Mouse (Mus musculus): Measurements from ENCODE around the gene Atp6v0e. TPM values are rescaled to one million over a fixed set of nuclear protein-coding genes. Genes with fewer than 3 reads are reported as not detected.

The Atp6v0e gene
- polyA plus RNA-seq, 1 experiment: 112 TPM

- 66% methylated on average over 3 of the region's 3 CpGs for WGBS
- Histone ChIP-seq H3K4me3 (replicated peaks; ENCODE audit: control insufficient read depth, low read depth, low read length) (no peak overlapping the region), H3K4me1 (ENCODE audit: control insufficient read depth, insufficient read depth, low read length) (peaks cover 1% of the 10 kb centered on the region; the same call in 1 of the 2 replicates), H3K27ac (ENCODE audit: control insufficient read depth, insufficient read depth, low read depth, low read length, poor library complexity) (no peak overlapping the region)
- no peak for TF ChIP-seq POLR2A (IDR thresholded peaks at IDR 0.05; ENCODE audit: borderline replicate concordance, control insufficient read depth, low read depth, low read length)
- TF ChIP-seq CTCF (IDR thresholded peaks at IDR 0.05; ENCODE audit: control insufficient read depth, insufficient read depth, low read length): no peak
Measured at GRCm38 (mm10) chr17:26659573-26659915, 3.5 kb upstream of the Atp6v0e start.

GRCm38 (mm10) chr17:26660192-26660912 is 2.7 kb upstream of the Atp6v0e start:
- TF ChIP-seq POLR2A (IDR thresholded peaks at IDR 0.05; ENCODE audit: borderline replicate concordance, control insufficient read depth, low read depth, low read length): no peak
- peak; percentile 87 for TF ChIP-seq CTCF (IDR thresholded peaks at IDR 0.05; ENCODE audit: control insufficient read depth, insufficient read depth, low read length)
- WGBS: 28% methylated on average over 21 of the region's 21 CpGs

GRCm38 (mm10) chr17:26662204-26662603 is 827 bp upstream of the Atp6v0e start:
- no peak overlapping the region for H3K27ac ChIP-seq (ENCODE audit: control insufficient read depth, insufficient read depth, low read depth, low read length, poor library complexity)
- TF ChIP-seq POLR2A (IDR thresholded peaks at IDR 0.05; ENCODE audit: borderline replicate concordance, control insufficient read depth, low read depth, low read length): no peak
- no peak for TF ChIP-seq CTCF (IDR thresholded peaks at IDR 0.05; ENCODE audit: control insufficient read depth, insufficient read depth, low read length)
- H3K4me3 ChIP-seq (replicated peaks; ENCODE audit: control insufficient read depth, low read depth, low read length): no peak overlapping the region
- peaks cover 1% of the 10 kb centered on the region; the same call in 1 of the 2 replicates for H3K4me1 ChIP-seq (ENCODE audit: control insufficient read depth, insufficient read depth, low read length)
- WGBS: 71% methylated on average over 5 of the region's 5 CpGs

More at GRCm38 (mm10) chr17:26660192-26660912, 2.7 kb upstream of the Atp6v0e start:
- no peak overlapping the region for H3K27ac ChIP-seq (ENCODE audit: control insufficient read depth, insufficient read depth, low read depth, low read length, poor library complexity)
- H3K4me3 ChIP-seq (replicated peaks; ENCODE audit: control insufficient read depth, low read depth, low read length): no peak overlapping the region
- H3K4me1 ChIP-seq (ENCODE audit: control insufficient read depth, insufficient read depth, low read length): peaks cover 1% of the 10 kb centered on the region; the same call in 1 of the 2 replicates

- no peak for TF ChIP-seq CTCF (IDR thresholded peaks at IDR 0.05; ENCODE audit: control insufficient read depth, insufficient read depth, low read length)
- TF ChIP-seq POLR2A (IDR thresholded peaks at IDR 0.05; ENCODE audit: borderline replicate concordance, control insufficient read depth, low read depth, low read length): no peak
- 82% methylated on average over 4 of the region's 4 CpGs for WGBS
- Histone ChIP-seq H3K4me1 (ENCODE audit: control insufficient read depth, insufficient read depth, low read length) (peaks cover 1% of the 10 kb centered on the region; the same call in 1 of the 2 replicates), H3K4me3 (replicated peaks; ENCODE audit: control insufficient read depth, low read depth, low read length) (no peak overlapping the region), H3K27ac (ENCODE audit: control insufficient read depth, insufficient read depth, low read depth, low read length, poor library complexity) (no peak overlapping the region)
Measured at GRCm38 (mm10) chr17:26665600-26665999, 2.6 kb downstream of the Atp6v0e start.

- WGBS: 62% methylated on average over 4 of the region's 4 CpGs
- Histone ChIP-seq H3K27ac (ENCODE audit: control insufficient read depth, insufficient read depth, low read depth, low read length, poor library complexity) (no peak overlapping the region), H3K4me1 (ENCODE audit: control insufficient read depth, insufficient read depth, low read length) (no peaks in the 10 kb centered on the region; the same call in 1 of the 2 replicates), H3K4me3 (replicated peaks; ENCODE audit: control insufficient read depth, low read depth, low read length) (no peak overlapping the region)
- TF ChIP-seq CTCF (IDR thresholded peaks at IDR 0.05; ENCODE audit: control insufficient read depth, insufficient read depth, low read length) (no peak), POLR2A (IDR thresholded peaks at IDR 0.05; ENCODE audit: borderline replicate concordance, control insufficient read depth, low read depth, low read length) (no peak)
Measured at GRCm38 (mm10) chr17:26671268-26671667, 8.2 kb downstream of the Atp6v0e start.

- Histone ChIP-seq H3K4me3 (replicated peaks; ENCODE audit: control insufficient read depth, low read depth, low read length) (peak overlapping the region; percentile 93), H3K27ac (ENCODE audit: control insufficient read depth, insufficient read depth, low read depth, low read length, poor library complexity) (no peak overlapping the region), H3K4me1 (ENCODE audit: control insufficient read depth, insufficient read depth, low read length) (no peaks in the 10 kb centered on the region; the same call in 1 of the 2 replicates)
- no peak for TF ChIP-seq CTCF (IDR thresholded peaks at IDR 0.05; ENCODE audit: control insufficient read depth, insufficient read depth, low read length)
- TF ChIP-seq POLR2A (IDR thresholded peaks at IDR 0.05; ENCODE audit: borderline replicate concordance, control insufficient read depth, low read depth, low read length): no peak
- WGBS: 24% methylated on average over 7 of the region's 7 CpGs
Measured at GRCm38 (mm10) chr17:26675845-26676244, 12.8 kb downstream of the Atp6v0e start.

GRCm38 (mm10) chr17:26676252-26676615 is 13.2 kb downstream of the Atp6v0e start:
- TF ChIP-seq POLR2A (IDR thresholded peaks at IDR 0.05; ENCODE audit: borderline replicate concordance, control insufficient read depth, low read depth, low read length): peak; percentile 93; the same call in 1 of the 2 replicates
- no peak for TF ChIP-seq CTCF (IDR thresholded peaks at IDR 0.05; ENCODE audit: control insufficient read depth, insufficient read depth, low read length)
- H3K4me1 ChIP-seq (ENCODE audit: control insufficient read depth, insufficient read depth, low read length): no peaks in the 10 kb centered on the region; the same call in 1 of the 2 replicates
- H3K4me3 ChIP-seq (replicated peaks; ENCODE audit: control insufficient read depth, low read depth, low read length): peak overlapping the region; percentile 93
- H3K27ac ChIP-seq (ENCODE audit: control insufficient read depth, insufficient read depth, low read depth, low read length, poor library complexity): peak overlapping the region; percentile 90
- under 1% methylated on average over 30 of the region's 30 CpGs for WGBS

GRCm38 (mm10) chr17:26676616-26677376 is 13.8 kb downstream of the Atp6v0e start:
- peak overlapping the region; percentile 90 for H3K27ac ChIP-seq (ENCODE audit: control insufficient read depth, insufficient read depth, low read depth, low read length, poor library complexity)
- peak overlapping the region; percentile 93 for H3K4me3 ChIP-seq (replicated peaks; ENCODE audit: control insufficient read depth, low read depth, low read length)
- TF ChIP-seq CTCF (IDR thresholded peaks at IDR 0.05; ENCODE audit: control insufficient read depth, insufficient read depth, low read length): no peak
- TF ChIP-seq POLR2A (IDR thresholded peaks at IDR 0.05; ENCODE audit: borderline replicate concordance, control insufficient read depth, low read depth, low read length): no peak
- no peaks in the 10 kb centered on the region; the same call in 1 of the 2 replicates for H3K4me1 ChIP-seq (ENCODE audit: control insufficient read depth, insufficient read depth, low read length)
- 1% methylated on average over 26 of the region's 26 CpGs for WGBS
